Comparison of ENCODE assay signal across 15 mouse cellular contexts in genomic region chr2:163913704-163914103, GRCm38 (mm10). TPM values are rescaled to one million over a fixed set of nuclear protein-coding genes. Genes with fewer than 3 reads are reported as not detected.
DNase-seq lines count a peak whose midpoint lies in the region; ATAC-seq lines count a peak whose summit lies in the region.
"Had no signal": no experiment of that assay in that cellular context is flagged by ENCODE, and none has a peak within 500 bp of the region (broad histone marks: within the 10 kb centered on the region; RNA-seq: fewer than 3 reads in every experiment).

No protein-coding gene starts in this region.

- peaks cover 44% of the 10 kb centered on the region for H3K4me1 ChIP-seq in midbrain, embryonic 13.5 days (replicated peaks)
- H3K4me1 ChIP-seq in heart, embryonic 12.5 days (replicated peaks) = peaks cover 31% of the 10 kb centered on the region

- no peaks in the 10 kb centered on the region for H3K9me3 ChIP-seq in midbrain, embryonic 13.5 days
- H3K9me3 ChIP-seq in heart, embryonic 12.5 days (replicated peaks) = no peaks in the 10 kb centered on the region
- H3K9me3 ChIP-seq: limb, embryonic 15.5 days had no signal

- H3K36me3 ChIP-seq in midbrain, embryonic 13.5 days = no peaks in the 10 kb centered on the region
- H3K36me3 ChIP-seq in heart, embryonic 12.5 days = no peaks in the 10 kb centered on the region
- H3K36me3 ChIP-seq: limb, embryonic 15.5 days had no signal

- 0 out of 2 replicates have a peak, but pooled peaks have one; percentile 5 for ATAC-seq in midbrain, embryonic 13.5 days
- ATAC-seq in heart, embryonic 12.5 days (ENCODE audit: insufficient number of reproducible peaks, low FRiP score) = no peak
- ATAC-seq: intestine, postnatal 0 days had no signal

- DNase-seq in cerebellum, adult 11-12 months = peak; percentile 37
- no peak for DNase-seq in cerebellum, adult 8-10 months
- peak; percentile 33 for DNase-seq in right cerebral cortex, postnatal 4 days
- DNase-seq in right cerebral cortex, postnatal 36 days (ENCODE audit: low spot score in 2 of 2) = no peak
- DNase-seq in testis, postnatal 14 days (ENCODE audit: low spot score) = peak; percentile 60
- no peak for DNase-seq in layer of hippocampus, adult 8-10 months (ENCODE audit: low spot score in 2 of 2)
- DNase-seq: heart, postnatal 14 days; kidney, postnatal 4 days; lung, adult 18-20 months had no signal

- 36% methylated on average over 7 of the region's 7 CpGs for WGBS in midbrain, embryonic 13.5 days
- 28% methylated on average over 7 of the region's 7 CpGs for WGBS in heart, embryonic 12.5 days

- H3K9ac ChIP-seq in midbrain, embryonic 13.5 days (replicated peaks) = no peak overlapping the region; the same call in 1 of the 2 replicates
- no peak overlapping the region for H3K9ac ChIP-seq in heart, embryonic 12.5 days
- H3K9ac ChIP-seq: limb, embryonic 15.5 days had no signal

- peak overlapping the region; percentile 68 for H3K27ac ChIP-seq in midbrain, embryonic 13.5 days
- H3K27ac ChIP-seq in heart, embryonic 12.5 days (ENCODE audit: poor library complexity, severe bottlenecking) = no peak overlapping the region
- H3K27ac ChIP-seq: limb, embryonic 15.5 days had no signal

- peaks cover 36% of the 10 kb centered on the region for H3K27me3 ChIP-seq in midbrain, embryonic 13.5 days
- peaks cover 84% of the 10 kb centered on the region for H3K27me3 ChIP-seq in heart, embryonic 12.5 days (replicated peaks)

- H3K4me3 ChIP-seq in midbrain, embryonic 13.5 days (replicated peaks) = peak overlapping the region; percentile 11; the same call in 1 of the 2 replicates
- no peak overlapping the region for H3K4me3 ChIP-seq in heart, embryonic 12.5 days
- H3K4me3 ChIP-seq: limb, embryonic 15.5 days; myocyte had no signal

- H3K4me2 ChIP-seq in midbrain, embryonic 13.5 days (replicated peaks) = peak overlapping the region; percentile 46
- H3K4me2 ChIP-seq in heart, embryonic 12.5 days = no peak overlapping the region
- H3K4me2 ChIP-seq: limb, embryonic 15.5 days had no signal

RNA-seq across cellular contexts. Expression of gene Rims4, which starts 4.8 kb away (rescaled TPM):
- 6.9 and 8.1 TPM in 2 replicates for polyA plus RNA-seq in midbrain, embryonic 13.5 days (2015; fragmentation: Nextera tagmentation; extraction: Ambion mirVana)
- total RNA-seq in layer of hippocampus, adult 8-10 months (2022) = 10 to 100 TPM; 34.0 to 50.8 (median 41.7) TPM
- polyA plus RNA-seq in heart, embryonic 12.5 days (2016; fragmentation: Nextera tagmentation; extraction: Ambion mirVana) = 0.65 and 0.77 TPM in 2 replicates
- total RNA-seq: CH12.LX had no signal
- polyA plus RNA-seq: myocyte had no signal

Comparison
In these comparisons a context has a peak if more than half of its experiments do, and no peak if none do; other contexts are left out.
1. DNase-seq: peak in cerebellum, adult 11-12 months (single experiment), right cerebral cortex, postnatal 4 days (single experiment) and testis, postnatal 14 days (single experiment); none in cerebellum, adult 8-10 months (single experiment), right cerebral cortex, postnatal 36 days (0 of 2) and layer of hippocampus, adult 8-10 months (0 of 2).